Mouse (Mus musculus) intestine, embryonic 16.5 days (tissue): ENCODE results near the gene Abcb9. TPM values are rescaled to one million over a fixed set of nuclear protein-coding genes. Genes with fewer than 3 reads are reported as not detected.

Experiments
- ATAC-seq: fragments of 200-750 bp; cut with Nextera tagmentation; 2 replicates; pipeline ENCODE4 v1.8.0; 2017; ENCODE audit warnings: moderate TSS enrichment, moderate library complexity
- H3K27ac ChIP-seq: fragments of 300-500 bp; sonication (generic); 2 replicates; pipeline ENCODE4 v1.5.1; 2014; ENCODE audit warnings: mild to moderate bottlenecking, low read length
- H3K27me3 ChIP-seq: fragments of 300-500 bp; sonication (generic); replicated peaks from 2 replicates; pipeline ENCODE4 v1.6.1; 2014; ENCODE audit warnings: low read length, control low read depth, mixed read lengths; ENCODE audit not compliant: control insufficient read depth, insufficient read depth
- H3K36me3 ChIP-seq: fragments of 300-500 bp; sonication (generic); 2 replicates; pipeline ENCODE4 v1.6.1; 2014; ENCODE audit warnings: low read length, control low read depth; ENCODE audit not compliant: control insufficient read depth, insufficient read depth
- H3K4me1 ChIP-seq: fragments of 300-500 bp; sonication (generic); 2 replicates; pipeline ENCODE4 v1.6.1; 2014; ENCODE audit warnings: low read length, control low read depth, mixed read lengths; ENCODE audit not compliant: control insufficient read depth, insufficient read depth
- H3K4me2 ChIP-seq: fragments of 300-500 bp; sonication (generic); 2 replicates; pipeline ENCODE4 v1.6.1; 2014; ENCODE audit warnings: low read depth, low read length, control low read depth
- H3K4me3 ChIP-seq: fragments of 300-500 bp; sonication (generic); 2 replicates; pipeline ENCODE4 v1.5.1; 2014; ENCODE audit warnings: mild to moderate bottlenecking, low read length
- H3K9ac ChIP-seq: fragments of 300-500 bp; sonication (generic); 2 replicates; pipeline ENCODE4 v1.6.1; 2014; ENCODE audit warnings: low read depth, low read length
- H3K9me3 ChIP-seq: fragments of 300-500 bp; sonication (generic); 2 replicates; pipeline ENCODE4 v1.6.1; 2016; ENCODE audit warnings: low read length, control low read depth; ENCODE audit not compliant: control insufficient read depth
- WGBS: fragments of 180-500 bp; shearing (Covaris S2); extraction: QIAGEN DNeasy Blood & Tissue Kit; methylation state at CpG from one replicate; pipeline ENCODE4 v1.1.7; 2014; 5-methylcytosine and 5-hydroxymethylcytosine counted together
- polyA plus RNA-seq: library from polyadenylated mRNA; unstranded; fragments of >200 nt; fragmentation: Nextera tagmentation; extraction: Ambion mirVana; gene quantifications from 2 replicates; pipeline ENCODE4 v1.2.1, GENCODE M21; 2015

The Abcb9 gene
- polyA plus RNA-seq, 1 experiment from 2014 or later = 2.5 TPM

GRCm38 (mm10) chr5:124012885-124013284 lies 82.7 kb downstream of the Abcb9 start:
- H3K36me3 ChIP-seq = peaks cover 16% of the 10 kb centered on the region; the same call in 1 of the 2 replicates
- no peak overlapping the region for H3K9ac ChIP-seq
- no peaks in the 10 kb centered on the region for H3K27me3 ChIP-seq
- H3K27ac ChIP-seq = 0 out of 2 replicates have a peak overlapping the region, but pooled peaks have one; percentile 28
- 70% methylated on average over 10 of the region's 10 CpGs for WGBS
- H3K4me3 ChIP-seq = no peak overlapping the region
- no peaks in the 10 kb centered on the region for H3K9me3 ChIP-seq
- peaks cover 63% of the 10 kb centered on the region for H3K4me1 ChIP-seq
- no peak overlapping the region for H3K4me2 ChIP-seq
- no peak for ATAC-seq

GRCm38 (mm10) chr5:124011927-124012326 lies 83.7 kb downstream of the Abcb9 start:
- no peaks in the 10 kb centered on the region for H3K27me3 ChIP-seq
- H3K9ac ChIP-seq = peak overlapping the region; percentile 30; the same call in 1 of the 2 replicates
- H3K4me3 ChIP-seq = no peak overlapping the region
- H3K36me3 ChIP-seq = peaks cover 16% of the 10 kb centered on the region; the same call in 1 of the 2 replicates
- no peaks in the 10 kb centered on the region for H3K9me3 ChIP-seq
- peaks cover 60% of the 10 kb centered on the region for H3K4me1 ChIP-seq
- no peak for ATAC-seq
- peak overlapping the region; percentile 73; the same call in 1 of the 2 replicates for H3K27ac ChIP-seq
- no peak overlapping the region for H3K4me2 ChIP-seq
- WGBS = 40% methylated on average over 8 of the region's 8 CpGs

Other genes starting within 250 kb of the Abcb9 start
- 0.11 TPM in 1 of 2 replicates, not detected in the other for gene Hcar2, start 230.3 kb downstream of the Abcb9 start, polyA plus RNA-seq
- 3.2 and 3.4 TPM in 2 replicates for gene Hcar1, start 215.8 kb downstream of the Abcb9 start, polyA plus RNA-seq
- gene Denr, start 188.6 kb downstream of the Abcb9 start, polyA plus RNA-seq = 96.2 and 115 TPM in 2 replicates
- gene Gm43518, start 168.4 kb downstream of the Abcb9 start, polyA plus RNA-seq = 1.2 and 2.8 TPM in 2 replicates
- gene Ccdc62, start 165.1 kb downstream of the Abcb9 start, polyA plus RNA-seq = 5.1 and 5.2 TPM in 2 replicates
- gene Hip1r, start 122.2 kb downstream of the Abcb9 start, polyA plus RNA-seq = 33.8 and 34.8 TPM in 2 replicates
- gene Vps37b, start 63.5 kb downstream of the Abcb9 start, polyA plus RNA-seq = 25.7 and 27.1 TPM in 2 replicates
- 30.5 and 33.6 TPM in 2 replicates for gene Ogfod2, start 16.5 kb upstream of the Abcb9 start, polyA plus RNA-seq
- 78.1 and 84.8 TPM in 2 replicates for gene Arl6ip4, start 20.3 kb upstream of the Abcb9 start, polyA plus RNA-seq
- 1.8 and 2.4 TPM in 2 replicates for gene Pitpnm2, start 154.0 kb upstream of the Abcb9 start, polyA plus RNA-seq
- 5.6 and 6.6 TPM in 2 replicates for gene Mphosph9, start 232.2 kb upstream of the Abcb9 start, polyA plus RNA-seq
- gene 2810006K23Rik, start 232.3 kb upstream of the Abcb9 start, polyA plus RNA-seq = 13.6 and 14.9 TPM in 2 replicates